Mouse (Mus musculus) liver (tissue): ENCODE data around the gene Gpr152.
"Not testable (repeated sequence)": the region's sequence is repeated elsewhere in the genome, so short reads cannot be mapped to it uniquely, and the experiment has no call there.

Experiments used
- DNase-seq: peaks from one replicate; pipeline ENCODE4 v3.0.0-alpha.2; 2020; ENCODE audit warnings: mixed read lengths

The Gpr152 gene

DNA sequence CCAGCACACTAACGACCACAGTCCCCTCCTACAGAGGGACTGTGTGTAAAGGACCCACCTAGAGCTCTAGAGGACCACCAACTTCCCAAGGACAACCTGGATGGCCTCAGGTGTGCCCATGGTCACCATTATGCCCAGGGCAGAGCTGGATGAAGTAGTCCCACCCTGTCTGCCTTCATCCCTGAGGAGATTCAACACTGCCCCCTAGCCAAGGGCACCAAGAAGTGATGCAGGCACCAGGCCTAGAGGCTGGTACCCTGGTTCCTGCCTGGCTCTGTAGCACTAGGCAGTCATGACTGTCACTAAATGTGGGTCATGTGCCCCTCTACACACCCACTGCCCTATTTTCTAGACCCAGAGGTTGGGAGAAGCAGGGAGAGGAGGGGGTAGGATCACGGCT lies 7.8 kb upstream of the Gpr152 start:
- DNase-seq: peak; percentile 63

DNA sequence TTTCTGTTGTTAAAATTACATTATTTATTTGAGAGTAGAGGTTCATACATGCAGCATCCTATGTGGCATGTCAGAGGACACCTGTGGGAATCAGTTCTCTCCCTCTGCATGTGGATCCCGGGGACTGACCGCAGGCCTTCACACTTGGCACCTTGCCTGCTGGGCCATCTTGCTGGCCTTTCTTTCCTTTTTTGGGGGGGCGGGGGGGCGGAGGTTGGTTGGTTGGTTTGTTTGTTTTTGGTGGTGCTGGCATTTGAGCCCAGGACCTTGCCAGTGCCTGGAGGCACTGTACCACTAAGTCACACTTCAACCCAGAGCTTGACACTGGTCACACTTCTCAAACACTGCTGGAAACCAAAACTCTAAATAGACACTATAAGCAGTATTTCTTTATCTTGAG lies 5.2 kb upstream of the Gpr152 start:
- DNase-seq: no peak

DNA sequence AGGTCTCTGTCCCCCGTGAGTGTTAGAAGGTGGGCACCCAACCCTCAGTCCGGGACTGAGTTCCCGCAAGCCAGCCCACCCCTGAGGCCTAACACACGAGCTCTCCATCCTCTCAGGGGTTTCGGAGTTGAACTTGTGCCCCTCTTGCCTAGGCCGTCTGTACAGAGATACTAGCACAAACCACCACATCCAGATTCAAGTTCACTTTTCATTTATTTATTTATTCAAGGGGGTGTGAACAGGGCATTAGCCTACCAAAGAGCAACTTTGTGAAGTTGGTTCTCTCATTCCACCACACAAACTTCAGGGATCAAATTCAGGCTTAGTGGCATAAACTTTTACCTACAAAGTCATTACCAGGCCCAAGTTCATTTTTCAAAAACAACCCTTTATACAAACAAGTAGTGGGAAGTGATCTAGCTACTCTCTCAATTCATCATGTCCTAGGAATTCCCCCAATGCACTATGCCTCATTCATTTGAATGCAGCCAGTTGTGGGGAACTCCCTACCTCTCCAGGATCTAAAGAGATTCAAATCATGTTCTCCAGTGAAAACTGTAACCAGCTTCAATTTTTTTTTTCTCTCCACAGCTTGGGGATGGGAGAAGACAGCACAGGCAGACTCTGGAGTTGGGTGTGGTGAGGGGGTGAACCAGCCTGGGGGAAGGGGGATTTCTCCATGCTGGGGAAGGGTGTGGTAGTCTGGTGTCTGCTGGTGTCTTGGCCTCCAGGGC lies 4.2 kb upstream of the Gpr152 start:
- not testable (repeated sequence) for DNase-seq

DNA sequence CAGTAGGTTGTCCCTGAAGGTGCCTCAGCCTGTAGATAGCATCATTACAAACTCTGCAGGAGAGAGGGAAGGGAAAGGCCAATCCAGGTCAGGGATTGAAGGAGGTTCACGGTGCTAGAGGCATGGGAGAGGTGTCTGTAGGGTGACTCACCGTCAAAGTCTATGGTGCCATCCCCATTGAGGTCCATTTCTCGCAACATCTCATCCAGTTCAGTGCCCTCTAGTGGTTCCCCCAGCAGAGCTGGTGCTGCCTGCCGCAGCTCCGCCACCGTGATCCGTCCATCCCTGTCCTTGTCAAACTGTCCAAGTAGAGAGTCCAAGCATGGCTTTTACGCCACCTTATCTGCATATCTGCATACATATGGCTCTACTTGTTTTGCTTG lies 3.6 kb upstream of the Gpr152 start:
- not testable (repeated sequence) for DNase-seq

DNA sequence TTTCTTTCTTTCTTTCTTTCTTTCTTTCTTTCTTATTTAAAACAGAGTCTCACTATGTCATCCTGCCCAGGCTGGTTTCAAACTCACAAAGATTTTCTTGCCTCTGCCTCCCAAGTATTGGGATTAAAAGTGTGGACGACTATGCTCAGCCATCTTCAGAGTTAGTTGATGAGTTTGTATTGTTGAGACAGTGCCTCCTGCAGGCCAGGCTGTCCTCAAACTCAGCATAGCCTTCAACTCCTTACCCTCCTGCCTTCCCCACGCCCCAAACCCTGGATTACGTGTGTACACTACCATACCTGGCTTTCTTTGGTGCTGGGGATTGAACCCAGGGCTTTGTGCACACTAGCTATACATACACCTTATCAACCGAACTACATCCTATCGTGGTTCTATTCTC lies 3.1 kb upstream of the Gpr152 start:
- no peak for DNase-seq

DNA sequence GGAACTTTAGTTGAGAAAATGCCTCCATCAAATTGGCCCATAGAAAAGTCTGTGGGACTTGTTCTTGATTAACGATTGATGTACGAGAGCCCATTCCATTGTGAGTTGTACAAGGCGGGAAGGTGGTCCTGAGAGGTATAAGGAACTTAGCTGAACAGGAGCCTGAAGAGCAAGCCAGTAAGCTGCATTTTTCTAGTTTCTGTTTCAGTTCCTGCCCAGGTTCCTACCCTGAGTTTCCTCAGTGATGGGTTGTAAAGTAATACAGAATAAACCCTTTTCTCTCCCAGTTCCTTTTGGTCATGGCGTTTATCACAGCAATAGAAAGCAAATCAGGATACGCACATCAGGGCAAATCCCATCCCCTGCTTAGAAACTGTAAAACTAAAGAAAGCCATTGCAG lies 1.7 kb upstream of the Gpr152 start:
- DNase-seq: no peak

DNA sequence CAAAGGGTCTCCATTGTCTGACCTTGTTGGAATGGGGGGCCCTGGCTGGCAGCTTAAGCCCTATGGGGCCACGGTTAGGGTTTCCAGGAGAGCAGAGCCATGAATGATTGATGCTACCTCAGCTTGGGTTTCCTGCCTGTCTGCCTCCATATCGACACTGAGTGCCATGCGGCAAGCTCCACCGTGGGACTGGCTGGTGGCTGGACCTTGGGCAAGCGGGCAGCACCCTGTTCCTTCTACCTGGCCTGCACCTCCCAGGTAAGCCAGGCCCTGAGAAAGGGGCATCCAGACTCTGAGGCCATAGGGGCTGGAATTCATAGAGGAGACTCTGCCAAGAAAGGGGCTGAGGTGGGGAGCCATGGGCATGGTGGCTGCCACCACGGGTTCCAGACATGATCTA lies 560 bp downstream of the Gpr152 start:
- DNase-seq: no peak

DNA sequence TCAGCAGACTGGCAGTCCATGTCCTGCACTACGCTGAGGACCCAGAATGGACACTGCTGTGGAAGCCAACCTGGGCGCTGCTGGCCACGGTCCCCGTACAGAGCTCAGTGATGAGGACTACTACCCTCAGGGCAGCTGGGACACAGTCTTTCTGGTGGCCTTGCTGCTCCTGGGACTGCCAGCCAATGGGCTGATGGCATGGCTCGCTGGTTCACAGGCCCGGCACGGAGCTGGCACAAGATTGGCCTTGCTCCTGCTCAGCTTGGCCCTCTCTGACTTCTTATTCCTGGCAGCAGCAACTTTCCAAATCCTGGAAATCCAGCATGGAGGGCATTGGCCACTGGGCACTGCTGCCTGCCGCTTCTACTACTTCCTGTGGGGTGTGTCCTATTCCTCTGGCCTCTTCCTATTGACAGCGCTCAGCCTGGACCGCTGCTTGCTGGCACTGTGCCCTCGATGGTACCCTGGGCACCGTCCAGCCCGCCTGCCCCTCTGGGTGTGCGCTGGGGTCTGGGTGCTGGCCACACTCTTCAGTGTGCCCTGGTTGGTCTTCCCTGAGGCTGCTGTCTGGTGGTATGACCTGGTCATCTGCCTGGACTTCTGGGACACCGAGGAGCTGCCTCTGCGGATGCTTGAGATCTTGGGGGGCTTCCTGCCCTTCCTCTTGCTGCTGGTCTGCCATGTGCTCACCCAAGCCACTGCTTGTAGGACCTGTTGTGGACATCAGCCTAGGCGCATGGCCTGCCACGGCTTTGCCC lies 3.0 kb downstream of the Gpr152 start:
- no peak for DNase-seq

DNA sequence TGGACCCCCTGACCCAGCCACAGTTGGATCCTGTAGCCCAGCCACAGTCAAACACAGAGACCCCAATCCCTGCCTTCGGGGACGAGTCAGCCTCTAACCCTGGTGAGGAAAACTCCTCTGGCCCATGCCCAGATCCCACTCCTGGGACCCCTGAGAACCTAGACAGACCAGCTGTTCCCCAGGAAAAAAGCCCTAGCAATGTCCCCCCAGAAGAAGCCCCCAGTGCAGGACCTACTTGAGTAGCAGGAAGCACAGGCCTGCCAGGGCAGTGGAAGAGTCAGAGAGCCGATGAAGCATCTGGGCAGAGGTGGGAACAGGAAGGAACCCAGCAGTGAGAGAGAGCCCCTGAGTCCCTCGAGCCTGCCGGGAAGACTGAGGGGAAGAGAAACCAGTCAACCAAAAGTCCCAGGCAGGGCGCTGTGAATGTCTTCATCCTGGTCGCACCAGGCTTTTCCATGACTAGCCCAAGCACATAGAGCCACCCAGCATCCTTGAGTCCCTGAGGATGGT lies 4.2 kb downstream of the Gpr152 start, which contains the start of gene Cabp4:
Gene Cabp4 (minus strand): TSS at position 275 of the 510 bp plus-strand sequence.
- no peak for DNase-seq

DNA sequence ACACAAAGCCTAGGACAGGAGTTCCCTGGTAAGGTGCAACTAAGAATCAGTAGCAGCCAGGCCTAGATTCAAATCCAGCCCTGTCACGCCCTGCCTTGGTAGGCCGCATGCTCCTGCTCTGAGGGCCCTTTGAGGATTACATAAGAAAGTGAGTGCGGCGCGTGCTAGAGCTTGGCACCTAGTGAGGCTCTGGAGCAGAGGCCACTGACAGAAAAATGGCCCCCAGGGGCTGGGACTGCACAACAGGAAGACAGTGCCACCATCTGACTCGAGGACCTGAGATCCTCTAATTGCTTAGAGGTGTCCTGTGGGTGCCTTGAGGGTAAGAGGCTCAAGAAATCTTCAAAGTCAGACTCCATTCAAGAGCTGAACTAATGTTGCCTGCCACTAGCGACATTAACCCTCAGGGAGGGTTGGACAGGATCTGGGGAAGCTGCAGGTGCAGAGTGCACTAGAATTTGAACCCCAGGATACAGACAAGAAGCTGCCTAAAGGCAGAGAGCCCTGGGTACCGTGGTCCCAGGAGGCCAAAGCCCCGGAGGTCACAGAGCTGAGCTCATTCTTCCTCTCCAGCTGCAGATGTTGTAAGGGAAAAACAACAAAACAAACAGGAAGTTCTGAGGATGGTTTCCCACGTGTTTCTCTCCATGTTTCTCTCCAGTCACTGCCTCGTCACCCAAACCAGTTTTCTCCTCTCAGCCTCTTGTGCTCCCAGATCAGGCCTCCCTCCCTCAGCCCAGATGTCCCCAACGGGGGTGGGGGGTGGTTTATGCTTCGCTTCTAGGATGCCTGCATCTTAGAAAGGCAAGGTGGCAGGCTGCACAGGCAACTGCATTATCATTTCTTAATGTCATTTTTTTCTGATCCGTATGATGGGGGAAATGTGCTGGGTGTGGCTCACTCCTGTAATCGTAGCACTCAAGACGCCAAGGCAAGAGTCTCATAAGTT lies 5.2 kb downstream of the Gpr152 start:
- DNase-seq: no peak

DNA sequence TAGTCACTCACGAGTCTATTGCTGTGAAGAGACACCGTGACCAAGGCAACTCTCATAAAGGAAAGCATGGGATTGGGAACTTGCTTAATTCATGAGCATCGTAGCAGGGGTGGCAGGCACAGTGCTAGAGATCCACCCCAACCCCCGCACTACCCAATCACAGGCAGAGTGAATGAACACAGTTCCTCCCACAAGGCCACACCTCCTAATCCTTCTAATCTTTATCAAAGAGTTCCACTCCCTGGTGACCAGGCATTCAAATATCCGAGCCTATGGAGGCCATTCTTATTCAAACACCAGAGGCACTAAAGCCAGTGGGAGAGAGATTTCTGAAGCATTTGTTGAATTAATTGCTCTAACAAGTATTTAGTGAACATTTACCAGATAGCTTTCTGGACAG lies 6.3 kb downstream of the Gpr152 start:
- no peak for DNase-seq

DNA sequence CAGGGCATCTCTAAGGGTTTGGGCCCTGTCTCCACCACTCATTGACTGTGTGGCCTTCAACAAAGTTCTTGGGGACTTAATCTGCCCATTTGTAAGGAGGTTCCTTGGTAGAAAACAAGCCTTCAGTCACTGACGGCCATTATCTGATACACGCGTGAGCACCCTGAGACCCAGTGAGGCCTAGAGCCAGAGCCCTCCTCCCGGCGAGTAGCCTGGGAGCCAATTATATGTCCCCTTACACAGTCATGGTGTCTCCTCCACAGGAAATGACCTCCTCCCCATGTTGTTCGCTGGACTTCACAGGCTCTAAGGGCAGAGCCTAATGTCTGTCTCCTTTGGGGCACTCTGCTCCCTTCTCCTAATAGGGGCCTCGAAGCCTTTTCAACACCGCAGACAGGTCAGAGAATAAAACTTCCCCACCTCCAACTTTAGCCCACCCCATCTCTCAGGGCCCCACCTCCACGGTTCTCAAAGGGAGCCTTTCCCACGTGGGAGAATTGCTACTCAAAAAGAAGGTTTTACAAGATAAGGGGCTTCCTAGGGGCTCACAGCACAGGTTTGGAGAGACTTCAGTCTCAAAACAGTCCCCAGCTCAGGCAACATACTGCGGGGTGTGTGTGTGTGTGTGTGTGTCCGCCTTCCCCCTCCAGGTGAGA lies 6.9 kb downstream of the Gpr152 start:
- no peak for DNase-seq

DNA sequence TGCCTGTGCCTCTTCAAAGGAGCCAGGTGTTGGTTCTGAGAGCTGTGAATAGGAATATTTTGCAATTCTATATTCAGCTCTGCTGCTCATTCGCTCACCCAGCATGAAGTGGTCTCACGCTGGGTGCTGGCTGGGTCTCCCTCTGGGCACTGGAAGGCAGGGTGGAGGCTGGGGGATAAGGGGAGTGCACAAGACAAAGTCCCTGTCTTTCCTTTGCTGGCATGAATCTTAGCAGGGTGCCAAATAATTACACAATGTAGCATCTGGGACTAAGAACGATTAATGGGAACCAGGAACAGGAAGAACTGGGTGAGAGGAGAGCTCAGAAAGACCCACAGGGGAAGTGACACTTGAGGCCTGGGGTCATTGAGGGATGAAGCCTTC lies 7.4 kb downstream of the Gpr152 start:
- no peak for DNase-seq

DNA sequence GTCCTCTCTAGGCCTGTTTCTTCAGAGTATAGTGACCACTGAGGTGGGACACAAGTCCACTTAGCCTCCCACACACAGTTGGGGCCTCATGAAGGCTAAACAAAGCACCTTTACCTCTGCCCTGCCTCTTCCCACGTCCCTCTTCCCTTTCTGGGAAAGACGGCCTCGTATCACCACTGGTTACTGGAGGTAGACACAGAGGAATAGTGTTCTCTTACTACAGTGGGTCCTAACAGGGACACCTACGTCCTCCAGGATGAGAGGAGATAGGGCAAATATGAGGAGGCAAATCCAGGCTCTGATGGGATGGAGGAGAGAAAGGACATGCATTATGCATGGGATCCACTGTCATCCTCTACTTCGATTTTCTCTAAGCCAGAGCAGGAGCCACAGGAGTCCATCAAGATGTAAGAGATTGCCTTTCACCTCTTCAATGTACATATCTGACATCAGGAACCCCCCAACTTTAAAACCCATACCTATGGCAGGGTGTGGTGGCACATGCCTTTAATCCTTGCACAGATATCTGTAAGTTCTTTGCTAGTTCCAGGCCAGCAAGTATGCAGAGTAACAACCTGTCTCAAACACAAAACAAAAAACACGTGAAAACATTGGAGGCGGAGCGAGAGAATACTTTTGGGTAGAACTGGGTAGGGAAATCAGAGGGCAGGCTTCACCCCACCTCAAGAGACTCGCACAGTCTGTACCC lies 8.3 kb downstream of the Gpr152 start:
- no peak for DNase-seq

DNA sequence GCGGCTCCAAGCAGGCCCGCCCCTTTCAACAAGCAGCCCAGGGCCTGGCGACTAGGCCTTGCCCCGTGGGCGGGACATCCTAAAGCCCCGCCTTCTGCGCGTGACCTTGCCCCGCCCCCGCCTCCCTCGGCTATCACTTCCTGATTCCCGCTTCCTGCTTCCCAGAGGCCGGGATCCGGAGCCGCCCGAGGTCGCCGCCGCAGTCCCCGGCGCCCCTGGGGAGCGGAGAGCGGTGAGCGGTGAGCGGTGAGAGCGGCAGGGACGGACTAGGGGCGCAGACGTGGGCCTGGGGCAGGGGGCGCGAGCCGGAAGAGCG lies 8.9 kb downstream of the Gpr152 start, which contains the start of gene Coro1b:
Gene Coro1b (plus strand): TSS at position 129 of the 316 bp plus-strand sequence.
- DNase-seq: peak; percentile 97

DNA sequence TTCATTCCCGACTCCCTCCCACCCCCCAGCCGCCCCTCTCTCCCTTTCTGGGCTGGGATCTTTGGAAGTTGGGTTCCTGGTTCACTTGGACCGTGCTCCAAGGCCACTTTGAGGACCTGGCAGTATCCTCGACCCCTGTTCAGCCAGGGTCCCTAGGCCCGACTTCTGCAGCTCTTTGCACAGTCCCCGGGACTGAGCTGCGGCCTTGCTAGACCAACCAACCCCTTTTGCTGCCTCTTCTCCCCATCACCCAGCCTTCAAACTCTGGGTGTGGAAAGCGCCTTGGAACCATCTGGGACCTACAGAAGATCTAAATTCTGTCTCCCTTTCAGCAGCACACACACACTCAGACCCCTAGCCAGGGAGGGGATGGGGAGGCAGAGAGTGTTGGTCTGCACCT lies 9.2 kb downstream of the Gpr152 start:
- no peak for DNase-seq

DNA sequence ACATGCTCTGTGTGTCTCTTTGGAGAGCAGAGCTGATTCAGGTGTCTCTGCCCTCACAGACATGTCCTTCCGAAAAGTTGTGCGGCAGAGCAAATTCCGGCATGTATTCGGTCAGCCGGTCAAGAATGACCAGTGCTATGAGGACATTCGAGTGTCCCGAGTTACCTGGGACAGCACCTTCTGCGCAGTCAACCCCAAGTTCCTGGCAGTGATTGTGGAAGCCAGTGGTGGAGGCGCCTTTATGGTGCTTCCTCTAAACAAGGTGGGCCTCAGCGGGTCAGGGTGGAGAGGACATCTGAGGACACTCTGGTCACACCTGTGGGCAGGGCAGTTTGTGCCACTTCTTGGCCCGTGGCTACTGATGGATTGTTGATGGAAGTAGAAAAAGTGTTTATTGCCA lies 9.7 kb downstream of the Gpr152 start:
- no peak for DNase-seq

DNA sequence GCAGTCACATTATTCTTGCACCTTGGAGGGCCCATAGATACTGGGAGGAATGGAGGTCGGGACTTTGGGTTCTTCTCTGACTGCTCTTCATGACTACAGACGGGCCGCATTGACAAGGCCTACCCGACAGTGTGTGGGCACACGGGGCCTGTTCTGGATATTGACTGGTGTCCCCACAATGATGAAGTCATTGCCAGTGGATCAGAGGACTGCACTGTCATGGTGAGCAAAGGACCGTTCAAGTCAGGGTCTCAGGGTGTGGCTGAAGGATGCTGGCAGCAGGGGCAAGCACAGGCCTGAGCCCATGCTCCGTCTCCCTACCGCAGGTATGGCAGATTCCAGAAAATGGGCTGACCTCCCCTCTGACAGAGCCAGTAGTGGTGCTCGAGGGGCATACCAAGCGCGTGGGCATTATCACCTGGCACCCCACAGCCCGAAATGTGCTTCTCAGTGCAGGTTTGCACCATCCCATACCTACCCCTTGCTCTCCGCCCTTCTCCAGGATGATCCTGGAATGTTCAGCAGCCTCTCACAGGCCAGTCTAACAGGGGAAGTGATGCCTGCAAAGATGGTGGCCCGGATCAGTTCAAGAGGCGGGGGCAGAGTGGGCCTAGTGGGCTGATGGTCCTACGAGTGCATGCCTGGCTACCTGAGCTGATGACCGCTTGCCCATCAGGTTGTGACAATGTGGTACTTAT lies 10.3 kb downstream of the Gpr152 start:
- no peak for DNase-seq

DNA sequence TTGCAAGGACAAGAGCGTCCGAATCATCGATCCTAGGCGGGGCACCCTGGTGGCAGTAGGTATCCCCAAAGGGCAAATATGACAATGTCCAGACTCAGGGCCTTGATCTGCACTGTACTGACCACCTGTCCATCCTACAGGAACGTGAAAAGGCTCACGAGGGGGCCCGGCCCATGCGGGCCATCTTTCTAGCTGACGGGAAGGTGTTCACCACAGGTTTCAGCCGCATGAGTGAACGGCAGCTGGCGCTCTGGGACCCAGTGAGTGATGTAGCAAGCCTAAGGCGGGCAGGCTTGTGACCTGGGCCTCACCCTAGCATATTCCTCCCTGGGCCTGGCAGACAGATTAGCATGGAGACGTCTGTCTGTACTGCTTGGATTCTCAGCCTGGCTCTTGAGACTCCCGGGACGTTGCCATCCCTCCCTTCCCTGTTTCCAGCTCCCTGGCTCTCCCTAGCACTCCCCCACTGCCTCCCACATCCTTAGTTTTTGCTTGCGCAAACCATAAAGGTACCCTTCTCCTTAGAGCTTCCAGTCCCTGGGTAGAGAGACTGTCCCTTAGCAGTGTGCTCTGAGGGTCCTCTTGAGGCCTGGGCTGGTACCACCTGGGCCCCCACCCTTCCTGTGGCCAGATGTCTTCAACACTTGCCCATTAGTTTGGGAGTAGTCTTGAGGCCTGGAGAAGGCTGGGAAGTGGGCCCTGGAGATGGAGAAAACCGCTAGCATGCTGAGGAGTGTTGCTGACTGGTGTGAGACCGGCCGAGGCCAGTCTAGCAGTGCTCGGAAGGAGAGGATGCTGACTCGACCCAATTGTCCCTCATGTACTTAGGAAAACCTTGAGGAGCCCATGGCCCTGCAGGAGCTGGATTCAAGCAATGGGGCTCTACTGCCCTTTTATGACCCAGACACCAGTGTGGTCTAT lies 11.2 kb downstream of the Gpr152 start:
- no peak for DNase-seq

DNA sequence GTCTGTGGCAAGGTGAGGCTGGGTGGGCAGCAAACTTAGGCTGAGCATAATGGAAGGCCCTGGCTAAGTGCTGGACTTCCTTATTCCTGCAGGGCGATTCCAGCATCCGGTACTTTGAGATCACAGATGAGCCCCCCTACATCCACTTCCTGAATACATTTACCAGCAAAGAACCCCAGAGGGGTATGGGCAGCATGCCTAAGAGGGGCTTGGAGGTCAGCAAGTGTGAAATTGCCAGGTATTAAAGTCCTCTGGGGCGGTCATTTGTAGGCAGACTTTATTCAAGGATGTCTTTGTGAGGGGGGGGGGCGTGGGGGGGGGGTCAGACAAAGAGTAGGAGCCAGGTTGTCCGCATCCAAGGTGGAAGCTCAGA lies 11.9 kb downstream of the Gpr152 start:
- no peak for DNase-seq
